Mouse (Mus musculus): ENCODE results near the gene Ttc9b. TPM values are rescaled to one million over a fixed set of nuclear protein-coding genes. Genes with fewer than 3 reads are reported as not detected.

Gene Ttc9b
- 0.19 TPM in 1 of 2 replicates, not detected in the other for polyA plus RNA-seq (2015; fragmentation: Nextera tagmentation; extraction: Ambion mirVana)

DNA sequence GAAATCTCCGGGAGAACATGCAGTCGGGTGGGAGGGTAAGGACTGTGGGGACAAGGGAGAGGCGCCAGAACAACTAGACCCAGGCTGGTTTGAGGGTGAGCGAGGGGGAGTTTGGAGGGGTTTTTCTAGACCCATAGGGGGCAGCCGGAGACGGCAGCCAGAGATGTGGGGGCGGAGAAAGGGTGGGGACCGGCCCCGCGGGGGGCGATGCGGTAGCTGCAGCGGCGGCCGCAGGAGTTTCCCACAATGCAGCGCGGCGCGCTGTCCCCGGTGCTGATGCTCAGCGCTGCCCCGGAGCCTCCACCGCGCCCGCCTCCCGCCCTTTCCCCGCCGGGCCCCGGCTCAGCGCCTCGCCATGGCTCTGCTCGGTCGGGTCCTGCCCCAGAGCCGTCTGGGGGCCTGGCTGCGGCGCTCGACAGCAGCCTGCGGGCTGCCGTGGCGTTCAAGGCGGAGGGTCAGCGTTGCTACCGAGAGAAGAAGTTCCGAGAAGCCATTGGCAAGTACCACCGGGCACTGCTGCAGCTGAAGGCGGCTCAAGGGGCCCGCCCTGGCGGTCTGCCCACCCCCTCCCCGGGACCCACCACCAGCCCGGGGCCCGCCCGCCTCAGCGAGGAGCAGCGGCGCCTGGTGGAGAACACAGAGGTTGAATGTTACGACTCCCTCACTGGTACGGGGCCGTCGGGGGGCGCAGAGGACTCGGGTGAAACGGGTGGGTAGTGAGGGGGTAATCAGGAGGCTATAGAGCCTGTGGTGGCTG, at the start of gene Ttc9b:
Gene Ttc9b (plus strand): TSS at position 235 of the 757 bp plus-strand sequence.

DNA sequence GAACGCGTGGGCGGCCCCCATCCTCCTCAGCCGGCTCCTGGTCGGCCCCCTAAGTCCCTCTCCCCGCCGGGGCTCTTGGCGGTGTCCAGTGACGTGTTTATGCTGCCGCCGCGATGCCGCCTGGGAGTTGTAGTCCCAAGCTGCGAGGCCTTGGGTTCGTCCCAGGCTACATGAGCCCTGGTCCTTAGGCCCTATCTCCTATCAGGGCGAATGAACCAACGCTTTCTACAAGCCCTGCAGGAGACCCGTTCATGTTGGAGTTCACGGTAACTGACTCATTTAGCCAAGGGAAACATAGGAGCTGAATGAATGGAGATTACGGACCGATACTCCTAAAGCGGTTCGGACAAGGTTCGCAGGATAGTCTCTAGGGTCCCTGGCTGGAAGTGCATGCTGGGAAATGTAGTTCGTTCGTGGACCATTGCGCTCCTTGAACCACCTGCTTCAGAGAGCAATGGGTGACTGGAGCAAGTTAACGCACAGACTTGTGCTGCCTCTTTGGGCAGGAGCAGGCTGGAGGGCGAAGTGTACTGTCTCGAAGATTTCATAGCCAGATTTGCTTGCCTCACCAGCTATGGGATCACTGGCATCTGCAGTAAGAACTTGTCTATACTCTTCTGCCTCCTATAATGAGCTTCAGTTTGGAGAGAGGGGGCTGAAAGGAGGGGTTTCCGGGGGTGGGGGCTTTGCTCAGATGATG, 21.0 kb downstream of the Ttc9b start, which contains the start of gene Map3k10:
Gene Map3k10 (minus strand): TSS at position 77 of the 700 bp plus-strand sequence.

DNA sequence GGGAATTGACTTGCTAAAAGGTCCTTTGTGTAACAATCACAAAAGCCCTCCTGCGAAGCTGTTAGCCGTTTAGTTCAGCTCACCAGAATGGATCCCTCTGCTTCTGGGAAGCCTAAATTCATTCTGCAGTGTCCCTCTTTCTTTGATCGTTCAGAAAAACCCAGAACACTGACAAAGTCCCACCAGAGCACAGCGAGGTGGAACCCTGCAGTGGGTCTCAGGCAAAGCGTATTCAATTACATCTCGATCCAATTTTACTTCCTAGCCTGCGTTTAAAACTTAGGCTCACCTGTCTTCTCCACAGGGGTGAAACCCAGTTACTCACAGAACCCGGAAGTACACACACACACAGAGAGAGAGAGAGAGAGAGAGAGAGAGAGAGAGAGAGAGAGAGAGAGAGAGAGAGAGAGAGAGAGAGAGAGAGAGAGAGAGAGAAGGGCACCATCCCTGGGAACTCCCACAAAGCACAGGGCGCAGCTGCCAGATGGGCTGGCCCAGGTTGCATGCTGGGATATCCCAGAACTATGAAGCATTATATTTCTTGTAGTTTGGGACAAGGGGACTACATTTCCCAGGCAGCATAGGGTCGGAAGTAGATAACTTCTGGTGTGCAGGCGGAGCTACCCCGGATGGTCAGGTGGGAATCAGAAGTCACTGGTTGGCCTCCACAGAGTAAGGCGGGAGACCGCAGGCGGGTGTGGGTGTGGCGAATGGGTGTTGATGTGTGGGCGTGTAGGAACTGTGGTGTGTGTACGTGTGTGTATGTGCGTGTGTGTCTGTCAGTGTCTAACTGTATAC, 35.3 kb downstream of the Ttc9b start, which contains the start of gene Zfp607b:
Gene Zfp607b (plus strand): TSS at position 526 of the 798 bp plus-strand sequence.

Other genes starting within 250 kb of the Ttc9b start
- 0.37 and 0.46 TPM in 2 replicates for gene Sptbn4, start 206.2 kb upstream of the Ttc9b start, polyA plus RNA-seq (2015; fragmentation: Nextera tagmentation; extraction: Ambion mirVana)
- 50.0 and 67.3 TPM in 2 replicates for gene Blvrb, start 205.9 kb upstream of the Ttc9b start, polyA plus RNA-seq (2015; fragmentation: Nextera tagmentation; extraction: Ambion mirVana)
- 19.5 and 22.0 TPM in 2 replicates for gene Sertad3, start 180.1 kb upstream of the Ttc9b start, polyA plus RNA-seq (2015; fragmentation: Nextera tagmentation; extraction: Ambion mirVana)
- 53.6 and 59.8 TPM in 2 replicates for gene Sertad1, start 167.0 kb upstream of the Ttc9b start, polyA plus RNA-seq (2015; fragmentation: Nextera tagmentation; extraction: Ambion mirVana)
- gene Prx, start 154.6 kb upstream of the Ttc9b start, polyA plus RNA-seq (2015; fragmentation: Nextera tagmentation; extraction: Ambion mirVana), result 4.2 and 5.3 TPM in 2 replicates
- gene Hipk4, start 130.6 kb upstream of the Ttc9b start, polyA plus RNA-seq (2015; fragmentation: Nextera tagmentation; extraction: Ambion mirVana), result 0.75 and 0.76 TPM in 2 replicates
- gene Pld3, start 100.7 kb upstream of the Ttc9b start, polyA plus RNA-seq (2015; fragmentation: Nextera tagmentation; extraction: Ambion mirVana), result 61.5 and 71.4 TPM in 2 replicates
- 10.5 and 11.2 TPM in 2 replicates for gene 2310022A10Rik, start 100.7 kb upstream of the Ttc9b start, polyA plus RNA-seq (2015; fragmentation: Nextera tagmentation; extraction: Ambion mirVana)
- gene Akt2, start 62.4 kb upstream of the Ttc9b start, polyA plus RNA-seq (2015; fragmentation: Nextera tagmentation; extraction: Ambion mirVana), result 53.6 and 57.1 TPM in 2 replicates
- 5.2 and 6.4 TPM in 2 replicates for gene Map3k10, start 20.7 kb downstream of the Ttc9b start, polyA plus RNA-seq (2015; fragmentation: Nextera tagmentation; extraction: Ambion mirVana)
- 2.1 and 3.1 TPM in 2 replicates for gene Zfp607b, start 35.4 kb downstream of the Ttc9b start, polyA plus RNA-seq (2015; fragmentation: Nextera tagmentation; extraction: Ambion mirVana)
- 7.8 and 9.7 TPM in 2 replicates for gene Zfp60, start 77.5 kb downstream of the Ttc9b start, polyA plus RNA-seq (2015; fragmentation: Nextera tagmentation; extraction: Ambion mirVana)
- 1.4 and 1.6 TPM in 2 replicates for gene Zfp626, start 153.3 kb downstream of the Ttc9b start, polyA plus RNA-seq (2015; fragmentation: Nextera tagmentation; extraction: Ambion mirVana)
- 2.7 and 3.0 TPM in 2 replicates for gene Zfp59, start 184.7 kb downstream of the Ttc9b start, polyA plus RNA-seq (2015; fragmentation: Nextera tagmentation; extraction: Ambion mirVana)
- 1.4 and 1.6 TPM in 2 replicates for gene Zfp607a, start 203.6 kb downstream of the Ttc9b start, polyA plus RNA-seq (2015; fragmentation: Nextera tagmentation; extraction: Ambion mirVana)

Data from urinary bladder, postnatal 0 days (tissue).